Mouse (Mus musculus): ENCODE measurements around the gene Arpc2. TPM values are rescaled to one million over a fixed set of nuclear protein-coding genes. Genes with fewer than 3 reads are reported as not detected.

The Arpc2 gene
- total RNA-seq (2014; fragmentation: Nextera tagmentation) (573 and 588 TPM in 2 replicates), total RNA-seq (2017) (434 and 584 TPM in 2 replicates)

DNA sequence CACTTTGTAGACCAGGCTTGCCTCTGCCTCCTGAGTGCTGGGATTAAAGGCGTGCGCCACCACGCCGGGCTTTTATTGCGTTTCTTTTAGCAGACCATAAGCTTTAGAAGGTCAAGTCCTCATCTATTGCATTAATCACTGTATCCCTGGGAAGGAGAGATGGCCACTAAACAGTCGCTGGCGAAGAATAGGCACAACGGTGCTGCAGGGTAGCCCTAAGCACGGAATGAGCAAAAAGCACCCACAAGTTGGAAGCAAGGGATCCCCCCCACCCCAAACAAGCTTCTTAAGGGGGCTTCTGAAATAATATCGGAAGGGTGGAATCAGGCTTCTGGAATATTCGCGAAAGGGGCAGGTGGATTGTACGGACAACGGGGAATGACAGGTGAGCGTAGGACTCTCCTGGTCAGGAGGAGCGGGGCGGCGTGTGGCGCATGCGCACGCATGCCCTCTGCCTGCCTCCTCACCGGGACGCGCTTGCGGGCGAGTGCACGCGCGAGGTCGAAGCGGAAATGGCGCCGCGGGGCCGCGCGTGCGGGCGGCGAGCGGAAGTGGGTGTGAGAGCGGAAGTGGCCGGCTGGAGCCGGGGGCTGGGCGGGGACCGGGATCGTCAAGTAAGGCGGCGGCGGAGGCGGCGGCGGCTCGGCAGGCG, at the start of gene Arpc2:
Gene Arpc2 (plus strand): TSS at position 147 of the 652 bp plus-strand sequence.
- peak; percentile 71 for ATAC-seq (replicated peaks; ENCODE audit: poor library complexity, severe bottlenecking)

DNA sequence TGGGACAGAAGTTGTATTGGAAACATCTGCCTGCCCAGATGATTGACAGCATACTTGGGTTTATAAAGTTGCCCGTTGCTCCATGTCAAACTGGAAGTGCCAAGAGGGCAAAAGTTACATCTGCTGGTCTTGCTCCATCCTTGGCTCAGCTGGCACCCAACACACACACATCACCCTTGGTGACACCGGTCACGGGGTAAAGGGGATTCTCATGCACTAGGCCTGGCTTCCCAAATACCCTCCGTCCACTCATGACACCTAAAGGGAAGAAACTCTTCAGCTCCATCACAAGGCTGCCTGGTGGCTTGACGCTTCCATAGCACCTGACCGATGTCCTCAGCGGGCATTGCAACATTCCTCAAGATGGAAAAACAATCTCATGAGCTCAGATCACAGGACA, 45.4 kb upstream of the Arpc2 start:
- no peak for ATAC-seq (replicated peaks; ENCODE audit: poor library complexity, severe bottlenecking)

DNA sequence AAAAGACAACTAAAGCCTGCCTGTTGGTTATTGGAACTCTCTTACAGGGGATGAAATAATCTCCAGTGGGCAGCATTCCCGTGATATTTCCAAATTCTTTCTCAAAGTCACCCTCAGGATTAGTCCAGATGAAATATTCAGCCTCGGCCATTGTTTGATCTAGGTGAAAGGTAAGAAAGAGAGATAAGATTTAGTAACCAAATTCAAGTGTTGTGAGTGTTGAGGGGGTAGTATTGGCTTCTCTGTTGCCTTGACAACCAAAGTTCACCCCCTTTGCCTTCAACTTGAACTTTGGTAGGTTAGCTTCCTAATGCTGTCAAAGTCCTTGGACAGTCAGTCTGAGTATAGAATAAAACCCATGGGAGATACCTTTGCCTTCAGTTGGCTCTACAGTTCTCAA, 43.2 kb upstream of the Arpc2 start:
- ATAC-seq (replicated peaks; ENCODE audit: poor library complexity, severe bottlenecking), result no peak

DNA sequence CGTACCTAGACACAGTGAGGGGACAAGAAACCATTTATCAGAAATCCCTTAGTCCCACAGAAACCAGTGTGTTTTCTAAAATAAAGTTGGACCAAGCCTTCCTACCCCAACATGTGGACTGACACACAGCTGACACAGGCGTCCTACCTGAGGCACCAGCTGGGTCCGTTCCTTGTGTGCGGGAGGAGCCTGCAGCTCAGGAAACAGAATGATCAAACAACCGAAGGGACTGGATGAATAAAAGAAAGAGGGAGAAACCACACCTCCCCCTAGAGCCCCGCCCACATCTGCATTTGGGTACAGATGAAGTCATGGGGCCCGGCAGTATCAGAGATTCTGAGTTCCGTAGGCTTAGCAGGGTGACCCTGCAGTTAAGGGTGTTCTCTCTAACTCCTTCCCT, 41.4 kb upstream of the Arpc2 start, which contains the start of gene Cxcr1:
Gene Cxcr1 (minus strand): TSS at position 187 of the 400 bp plus-strand sequence.
- no peak for ATAC-seq (replicated peaks; ENCODE audit: poor library complexity, severe bottlenecking)

DNA sequence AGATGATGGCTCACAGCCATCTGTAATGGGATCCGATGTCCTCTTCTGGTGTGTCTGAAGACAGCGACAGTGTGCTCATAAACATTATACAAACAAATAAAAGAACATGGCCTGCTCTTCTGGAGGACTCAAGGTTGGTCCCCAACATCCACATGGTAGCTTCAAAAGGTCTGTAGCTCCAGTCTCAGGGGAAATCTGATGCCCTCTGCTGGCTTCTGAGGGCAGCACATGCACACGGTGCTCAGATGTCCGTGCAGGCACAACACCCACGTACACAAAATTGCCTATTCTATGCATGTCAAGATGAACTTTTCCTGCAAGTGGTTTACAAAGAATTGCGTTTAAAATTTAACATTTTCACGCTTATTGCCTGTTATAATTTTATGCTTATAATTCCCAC, 39.9 kb upstream of the Arpc2 start:
- peak; percentile 85 for ATAC-seq (replicated peaks; ENCODE audit: poor library complexity, severe bottlenecking)

DNA sequence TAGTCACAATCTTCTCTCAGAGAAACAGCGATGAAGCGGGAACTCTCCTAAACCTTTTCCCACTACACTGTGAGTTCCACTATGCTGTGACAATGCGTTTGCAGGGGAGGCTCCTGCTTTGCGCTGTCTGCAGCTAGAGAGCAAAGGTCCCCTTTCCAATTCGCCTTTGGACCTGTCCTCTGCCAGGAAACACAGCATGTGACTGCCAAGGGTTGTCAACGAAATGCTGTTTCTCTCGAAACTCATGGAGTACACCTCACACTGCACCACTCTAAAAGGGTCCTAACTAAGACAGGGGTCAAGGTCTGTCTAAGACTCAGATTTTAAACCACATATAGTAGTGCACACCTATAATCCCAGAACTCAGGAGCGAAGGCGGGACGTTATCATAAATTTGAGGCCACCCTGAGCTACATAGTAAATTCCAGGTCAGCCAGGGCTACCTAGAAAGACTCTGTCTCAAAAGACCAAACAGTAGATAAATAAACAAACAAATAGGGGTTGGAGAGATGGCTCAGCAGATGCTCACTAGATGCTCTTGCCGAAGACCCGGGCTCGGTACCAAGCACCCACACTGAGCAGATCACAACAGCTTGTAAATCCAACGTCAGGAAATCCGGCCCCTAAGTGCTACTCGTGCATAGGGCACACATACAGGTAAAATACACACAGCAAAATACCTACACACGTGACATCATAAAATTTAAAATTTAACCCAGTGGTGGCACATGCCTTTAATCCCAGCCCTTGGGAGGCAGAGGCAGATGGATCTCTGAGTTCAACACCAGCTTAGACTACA, 39.1 kb upstream of the Arpc2 start:
- no peak for ATAC-seq (replicated peaks; ENCODE audit: poor library complexity, severe bottlenecking)

DNA sequence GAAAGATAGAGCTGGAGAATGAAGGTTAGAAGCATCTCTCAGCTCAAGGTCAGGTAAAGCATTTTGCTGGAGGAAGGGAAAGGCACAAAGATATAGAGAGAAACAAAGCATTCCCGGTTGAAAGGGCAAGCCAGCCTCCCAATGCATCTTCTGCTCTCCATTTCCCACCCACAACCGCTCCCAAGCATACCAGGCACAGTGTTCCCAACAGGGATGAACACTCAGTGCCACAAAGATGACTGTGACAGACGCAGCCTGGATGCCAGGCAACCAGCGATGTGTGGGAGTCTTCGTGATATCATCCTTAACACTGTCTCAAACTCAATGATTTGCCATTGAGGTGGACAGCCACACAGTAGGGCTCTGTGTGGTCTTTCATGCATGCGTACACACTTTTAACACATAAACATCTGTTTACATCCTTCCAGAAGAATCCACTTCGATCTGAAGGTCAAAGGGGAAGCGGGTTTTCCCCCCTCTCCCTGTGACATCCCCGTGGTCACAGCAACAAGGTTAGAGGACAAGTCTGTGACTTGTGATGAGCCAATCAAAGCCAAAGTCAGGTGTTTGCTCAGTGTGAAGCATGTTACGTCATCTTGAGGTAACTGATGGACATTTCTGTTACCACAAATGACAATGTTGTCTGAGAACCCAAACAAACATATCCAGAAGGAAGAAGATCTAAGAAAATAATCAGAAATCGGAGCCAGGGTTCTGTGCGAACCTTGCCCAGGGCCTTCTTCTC, 38.0 kb upstream of the Arpc2 start:
- peak; percentile 40; the same call in 1 of the 2 replicates for ATAC-seq (replicated peaks; ENCODE audit: poor library complexity, severe bottlenecking)

DNA sequence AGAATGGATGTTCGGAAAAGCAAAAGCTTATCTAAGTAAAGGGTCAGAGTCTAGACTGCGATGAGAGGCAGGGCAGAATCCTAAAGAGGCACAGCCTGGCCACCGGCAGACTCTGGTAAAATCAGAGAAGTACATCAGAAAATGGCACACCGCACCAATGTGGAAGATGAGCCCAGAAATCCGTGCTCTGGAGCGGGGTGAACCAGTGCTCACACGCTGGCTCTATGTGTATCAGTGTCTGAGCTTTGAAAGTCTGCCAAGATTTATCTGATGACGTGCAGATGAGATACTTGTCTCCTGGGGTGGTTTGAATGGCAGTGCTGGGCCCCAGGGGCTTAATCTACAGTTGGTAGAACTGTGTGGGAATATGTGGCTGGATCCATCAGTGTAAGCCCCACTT, 36.8 kb upstream of the Arpc2 start:
- no peak for ATAC-seq (replicated peaks; ENCODE audit: poor library complexity, severe bottlenecking)

DNA sequence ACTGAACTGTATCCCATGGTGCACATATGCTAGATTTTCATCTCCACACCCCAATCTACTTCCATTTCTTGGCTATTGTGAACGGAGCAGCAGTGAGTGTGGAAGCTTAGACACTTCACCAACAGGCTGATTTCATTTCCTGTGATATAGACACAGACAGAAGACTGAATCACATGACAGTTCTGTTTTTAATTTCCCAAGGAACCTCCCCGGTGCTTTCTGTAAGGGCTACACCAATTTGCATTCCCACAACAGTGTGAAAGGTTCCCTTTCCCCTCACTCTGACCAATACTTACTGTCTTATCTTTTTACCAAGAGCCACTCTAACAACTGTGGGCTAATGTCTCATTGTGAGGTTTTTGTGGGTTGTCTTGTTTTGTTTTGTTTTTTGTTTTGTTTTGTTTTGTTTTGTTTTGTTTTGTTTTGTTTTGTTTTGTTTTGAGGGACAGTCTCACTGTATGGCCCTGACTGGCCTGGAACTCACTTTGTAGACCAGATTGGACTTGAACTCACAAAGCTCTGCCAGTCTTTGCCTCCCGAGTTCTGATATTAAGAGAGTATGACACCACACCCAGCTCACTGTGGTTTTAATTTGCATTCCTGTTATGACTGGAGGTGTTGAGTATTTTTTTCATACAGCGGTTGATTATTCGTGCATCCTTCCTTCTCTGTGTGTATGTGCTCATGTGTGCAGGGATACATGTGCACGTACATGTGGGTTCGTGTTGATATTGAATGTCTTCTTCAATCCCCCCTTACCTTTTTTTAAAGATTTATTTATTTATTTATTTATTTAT, 34.6 kb upstream of the Arpc2 start:
- peak; percentile 35 for ATAC-seq (replicated peaks; ENCODE audit: poor library complexity, severe bottlenecking)

DNA sequence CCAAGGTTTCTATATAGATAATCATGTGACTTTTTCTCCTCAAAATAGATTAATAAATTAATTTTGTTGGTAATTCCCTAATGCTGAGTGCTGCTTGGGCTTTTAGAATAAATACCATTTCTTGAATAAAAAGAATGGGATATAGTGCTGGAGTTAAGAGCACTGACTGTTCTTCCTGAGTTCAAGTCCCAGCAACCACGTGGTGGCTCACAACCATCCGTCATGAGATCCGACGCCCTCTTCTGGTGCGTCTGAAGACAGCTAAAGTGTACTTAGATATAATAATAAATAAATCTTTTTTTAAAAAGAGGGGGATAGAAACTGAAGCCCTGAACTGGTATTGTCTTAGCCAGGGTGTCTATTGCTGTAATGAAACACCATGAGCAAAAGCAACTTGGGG, 32.4 kb upstream of the Arpc2 start:
- no peak for ATAC-seq (replicated peaks; ENCODE audit: poor library complexity, severe bottlenecking)

DNA sequence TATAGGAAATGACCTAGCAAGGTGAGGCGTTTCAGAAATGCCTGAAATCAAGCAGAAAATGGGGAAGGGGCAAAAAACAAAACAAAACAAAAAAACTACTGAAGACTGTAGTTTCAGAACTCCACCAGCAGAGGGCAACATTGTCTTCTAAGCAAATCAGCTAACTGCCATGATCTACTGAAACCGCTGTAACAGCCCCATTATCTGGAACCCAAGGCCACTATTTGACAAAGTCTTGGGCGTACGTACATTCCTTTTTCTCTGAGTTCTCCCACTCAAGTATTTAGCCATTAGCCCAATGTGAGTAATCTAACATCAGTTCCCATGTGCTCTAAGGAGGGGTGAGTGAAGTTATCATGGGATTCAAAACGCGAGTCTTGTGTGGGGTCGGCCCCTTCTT, 30.0 kb upstream of the Arpc2 start:
- peak; percentile 73 for ATAC-seq (replicated peaks; ENCODE audit: poor library complexity, severe bottlenecking)

DNA sequence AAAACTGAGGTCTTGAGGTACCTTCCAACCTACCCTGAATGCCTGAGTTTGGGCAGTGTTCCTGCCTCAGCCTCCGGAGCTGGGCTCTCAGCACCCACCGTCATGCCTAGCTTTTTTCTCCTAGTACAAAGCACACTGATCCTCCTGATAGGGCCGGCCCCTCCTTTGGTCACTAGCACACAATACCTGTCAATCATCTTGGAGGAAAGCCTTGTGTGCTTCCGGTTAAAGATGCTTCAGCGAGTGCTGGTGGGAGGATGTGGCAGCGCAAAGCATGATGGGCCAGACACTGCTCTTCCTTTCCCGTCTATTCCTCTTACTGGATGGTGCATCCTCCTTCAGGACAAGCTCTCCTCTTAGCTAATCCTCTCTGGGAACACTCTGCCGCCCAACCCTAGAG, 29.2 kb upstream of the Arpc2 start:
- ATAC-seq (replicated peaks; ENCODE audit: poor library complexity, severe bottlenecking), result no peak; the same call in 1 of the 2 replicates

DNA sequence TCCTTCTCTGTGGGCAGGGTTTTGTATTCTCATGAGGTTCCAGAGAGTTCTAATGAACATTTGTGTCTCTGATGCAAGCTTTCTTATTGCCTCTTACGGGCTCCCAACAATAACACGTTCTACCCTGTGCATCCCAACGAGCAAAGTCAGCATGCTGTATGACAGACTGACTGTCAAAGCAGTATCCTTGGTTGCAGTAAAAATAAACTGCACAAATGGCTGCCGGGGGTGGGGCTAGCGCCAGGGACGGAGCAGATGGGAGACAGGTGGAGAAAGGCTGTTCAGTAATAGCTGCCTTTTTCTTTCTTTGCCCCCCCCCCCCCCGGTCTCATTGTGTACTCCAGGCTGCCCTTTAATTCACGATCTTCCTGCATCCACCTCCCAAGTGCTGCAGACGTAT, 28.0 kb upstream of the Arpc2 start:
- ATAC-seq (replicated peaks; ENCODE audit: poor library complexity, severe bottlenecking), result no peak

DNA sequence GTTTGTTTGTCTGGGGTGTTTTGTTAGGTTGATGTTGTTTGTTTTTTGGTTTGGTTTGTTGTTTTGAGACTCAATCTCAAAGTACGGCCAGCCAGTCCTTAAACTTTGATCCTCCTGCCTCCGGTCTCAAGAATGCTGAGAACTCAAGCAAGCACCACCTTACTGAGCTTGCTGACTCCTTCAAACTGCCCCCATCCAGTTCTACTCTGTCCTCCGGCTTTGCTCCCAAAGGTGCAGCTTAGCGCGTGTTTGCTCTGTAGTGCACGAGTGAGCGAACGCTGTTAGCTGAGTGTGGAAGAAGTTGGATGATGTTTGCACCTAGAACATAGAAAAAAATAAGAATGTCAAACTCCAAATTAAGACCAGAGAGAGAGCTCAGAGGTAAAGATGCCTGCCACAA, 26.9 kb upstream of the Arpc2 start:
- no peak for ATAC-seq (replicated peaks; ENCODE audit: poor library complexity, severe bottlenecking)

DNA sequence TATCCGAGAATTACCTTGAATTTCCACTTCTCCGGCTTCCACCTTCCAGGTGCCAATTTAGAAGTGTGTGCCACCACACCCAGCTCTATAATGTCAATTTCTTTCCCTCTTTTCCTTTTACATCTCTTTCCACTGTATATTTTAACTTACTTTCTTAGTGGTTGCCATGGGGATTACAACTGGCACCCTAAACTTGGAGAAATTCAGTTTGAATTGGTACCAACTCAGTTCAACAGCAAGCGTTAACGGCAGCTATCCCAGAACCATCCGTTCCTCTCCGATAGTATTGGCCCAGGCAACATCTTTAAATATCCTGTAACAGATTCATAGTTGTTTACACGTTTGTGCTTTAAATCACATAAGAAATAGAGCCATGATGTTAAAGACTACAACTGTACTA, 16.0 kb upstream of the Arpc2 start:
- ATAC-seq (replicated peaks; ENCODE audit: poor library complexity, severe bottlenecking), result no peak

DNA sequence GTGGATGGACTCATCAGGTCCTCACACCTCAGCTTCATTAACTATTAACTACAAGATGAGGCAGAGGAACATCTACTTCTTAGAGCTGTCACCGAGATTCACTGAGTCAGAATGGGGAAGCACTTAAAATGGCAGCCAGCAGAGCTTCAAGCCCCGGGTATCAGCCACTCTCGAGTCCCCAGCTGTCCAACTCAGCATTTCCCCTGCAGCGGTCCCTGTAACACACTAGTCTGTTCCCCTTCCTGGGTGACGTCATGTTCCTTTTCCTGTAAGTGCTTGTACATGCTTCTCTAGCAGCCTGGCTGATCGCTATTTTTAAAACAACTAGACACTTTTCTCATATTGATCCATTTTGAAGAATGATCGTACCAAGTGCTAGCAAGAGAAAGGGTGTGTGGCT, 8.6 kb upstream of the Arpc2 start:
- peak; percentile 99 for ATAC-seq (replicated peaks; ENCODE audit: poor library complexity, severe bottlenecking)

DNA sequence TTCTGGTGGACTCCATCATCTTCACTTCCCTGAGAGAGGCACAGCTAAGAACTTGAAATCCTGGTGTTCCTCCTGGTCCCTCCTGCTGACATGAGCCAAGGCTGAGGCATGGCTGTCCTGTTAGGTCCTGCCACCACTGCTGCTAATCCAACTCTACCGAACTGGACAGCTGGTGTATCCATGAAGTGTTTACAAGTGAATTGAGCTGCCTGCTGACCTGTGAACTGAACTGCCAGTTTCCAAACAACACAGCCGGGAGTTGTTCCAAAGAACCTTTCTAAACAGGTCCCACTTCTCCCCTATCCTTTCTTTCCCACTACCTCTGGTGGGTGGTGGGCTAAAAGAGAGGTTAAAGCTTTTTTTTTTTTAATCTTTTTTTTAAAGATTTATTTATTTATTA, 5.9 kb upstream of the Arpc2 start:
- no peak for ATAC-seq (replicated peaks; ENCODE audit: poor library complexity, severe bottlenecking)

DNA sequence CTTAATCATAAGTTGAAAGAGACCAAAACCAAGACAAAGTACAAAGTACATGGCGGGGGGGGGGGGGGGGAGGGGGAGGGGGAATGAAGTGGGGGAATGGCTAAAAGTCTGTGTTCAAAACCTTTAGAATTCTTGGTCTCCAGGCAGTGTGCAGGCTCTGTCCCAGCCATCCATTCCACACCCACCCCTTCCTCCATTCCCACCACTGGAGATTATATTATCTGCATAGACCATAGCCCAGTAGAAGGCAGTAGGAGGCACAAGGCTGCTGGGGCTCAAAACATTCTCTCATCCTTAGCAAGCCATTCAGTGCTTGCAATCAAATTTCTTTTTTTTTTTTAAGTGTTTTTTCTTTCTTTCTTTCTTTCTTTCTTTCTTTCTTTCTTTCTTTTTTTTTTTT, 4.9 kb upstream of the Arpc2 start:
- ATAC-seq (replicated peaks; ENCODE audit: poor library complexity, severe bottlenecking), result no peak

DNA sequence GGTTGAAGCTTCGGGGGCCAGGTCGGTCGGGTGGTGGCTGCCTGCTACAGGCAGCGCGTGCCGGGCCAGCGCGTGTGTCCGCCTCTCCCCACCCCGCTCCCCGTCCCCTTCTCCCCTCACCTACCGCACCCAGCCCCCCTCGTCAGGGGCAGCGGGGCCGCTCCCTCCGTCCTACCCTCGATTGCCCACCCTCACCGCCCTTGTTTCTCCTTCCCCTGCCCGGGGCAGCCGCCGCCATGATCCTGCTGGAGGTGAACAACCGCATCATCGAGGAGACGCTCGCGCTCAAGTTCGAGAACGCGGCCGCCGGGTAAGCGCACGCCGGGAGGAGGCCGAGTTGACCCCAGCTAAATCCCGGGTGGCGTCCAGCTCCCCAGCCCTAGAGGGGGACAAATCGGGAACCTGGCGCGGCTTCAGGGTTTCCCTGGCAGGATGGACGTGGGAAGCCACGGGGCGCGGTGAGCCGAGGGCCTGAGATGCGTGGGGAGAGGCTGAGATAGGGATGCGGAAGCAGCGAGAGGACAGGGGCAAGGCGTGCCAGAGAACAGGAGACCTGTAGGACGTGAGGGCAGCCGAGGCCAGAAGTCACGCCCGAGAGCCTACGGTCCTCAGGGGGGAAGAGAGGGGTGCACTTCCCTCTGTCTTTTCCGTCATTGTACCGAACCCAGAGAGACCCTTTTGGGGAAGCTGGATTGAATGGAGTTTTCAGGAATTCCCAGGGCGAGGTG, 870 bp downstream of the Arpc2 start:
- peak; percentile 47 for ATAC-seq (replicated peaks; ENCODE audit: poor library complexity, severe bottlenecking)

DNA sequence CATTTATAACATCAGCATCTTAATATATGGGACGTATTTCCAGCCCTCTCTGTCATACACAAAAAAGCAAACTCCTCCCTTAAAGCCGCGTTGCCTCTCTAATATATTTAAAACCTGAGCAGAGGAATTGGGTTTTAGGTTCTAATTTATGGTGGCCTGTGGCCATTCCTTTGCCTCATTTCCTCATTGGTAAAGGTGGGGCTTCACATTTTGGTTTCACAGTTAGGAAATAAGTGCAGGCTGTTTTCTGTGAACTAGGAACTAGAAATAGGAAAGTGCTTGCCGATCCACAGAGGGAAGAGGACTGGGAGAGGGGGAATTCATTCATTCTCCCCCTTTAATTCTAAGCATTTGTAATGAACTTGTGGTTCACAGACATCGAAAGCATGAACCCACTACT, 1.8 kb downstream of the Arpc2 start:
- peak; percentile 39 for ATAC-seq (replicated peaks; ENCODE audit: poor library complexity, severe bottlenecking)
